Mouse (Mus musculus) ES-E14 (cell line): ENCODE results near the gene Cactin.

Experiments used
- CHD2 ChIP-seq: IDR thresholded peaks from 2 replicates; pipeline ENCODE4 v1.6.1; 2014; ENCODE audit warnings: mild to moderate bottlenecking, low read depth, low read length, inconsistent platforms
- HCFC1 ChIP-seq: IDR thresholded peaks from 2 replicates; pipeline ENCODE4 v1.6.1; 2012; ENCODE audit warnings: low read length, inconsistent platforms, borderline replicate concordance; ENCODE audit not compliant: insufficient read depth
- MAFK ChIP-seq: IDR thresholded peaks from 2 replicates; pipeline ENCODE4 v1.6.1; 2014; ENCODE audit warnings: mild to moderate bottlenecking, low read depth, low read length, inconsistent platforms; ENCODE audit not compliant: insufficient read depth
- ZC3H11A ChIP-seq: IDR thresholded peaks from 2 replicates; pipeline ENCODE4 v1.6.1; 2012; ENCODE audit warnings: low read depth, mild to moderate bottlenecking, inconsistent platforms, low read length, borderline replicate concordance
- ZNF384 ChIP-seq: IDR thresholded peaks from 2 replicates; pipeline ENCODE4 v1.6.1; 2012; ENCODE audit warnings: low read depth, low read length, inconsistent platforms

GRCm38 (mm10) chr10:81346453-81347067 is 25.7 kb downstream of the Cactin start:
- TF ChIP-seq HCFC1: no peak
- no peak for TF ChIP-seq ZC3H11A
- TF ChIP-seq CHD2: no peak
- no peak for TF ChIP-seq ZNF384
- TF ChIP-seq MAFK: no peak
